Mouse (Mus musculus) 416B (cell line): ENCODE measurements around the gene Gm20388.
"Not testable (repeated sequence)": the region's sequence is repeated elsewhere in the genome, so short reads cannot be mapped to it uniquely, and the experiment has no call there.

Source experiments
- DNase-seq: peaks from one replicate; pipeline ENCODE4 v3.0.0; 2011; ENCODE audit warnings: low read depth

The Gm20388 gene

DNA sequence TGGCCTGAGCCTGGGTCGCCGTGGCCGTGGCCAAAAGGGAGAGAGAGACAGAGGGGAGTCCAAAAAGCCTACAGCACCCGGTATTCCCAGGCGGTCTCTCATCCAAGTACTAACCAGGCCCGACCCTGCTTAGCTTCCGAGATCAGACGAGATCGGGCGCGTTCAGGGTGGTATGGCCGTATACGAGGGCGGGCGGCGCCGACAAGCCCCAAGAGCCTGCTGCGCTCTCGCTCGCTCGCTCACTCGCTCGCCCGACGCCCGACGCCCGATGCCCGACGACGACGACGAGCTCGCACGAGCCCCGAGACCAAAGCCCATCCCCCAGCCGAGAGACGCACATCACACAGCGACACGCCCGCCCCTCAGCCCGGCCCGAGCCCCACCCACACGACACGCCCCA is 3653.6 kb downstream of the Gm20388 start:
- not testable (repeated sequence) for DNase-seq

DNA sequence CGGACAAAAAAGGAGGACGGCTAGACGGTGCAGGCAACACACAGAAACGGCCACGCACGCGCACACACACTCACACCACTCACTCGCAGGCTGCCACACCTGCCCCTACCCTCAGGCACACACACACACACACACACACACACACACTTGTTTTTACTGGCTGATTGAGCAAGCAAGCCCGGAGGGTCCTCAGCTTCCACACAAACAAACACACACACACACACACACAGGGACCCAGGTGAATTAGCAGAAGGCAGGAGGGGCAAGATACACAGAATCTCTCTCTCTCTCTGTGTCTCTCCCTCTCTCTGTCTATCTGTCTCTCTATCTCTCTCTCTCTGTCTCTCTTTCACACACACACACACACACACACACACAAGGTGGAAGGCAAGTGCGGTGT is 3664.7 kb downstream of the Gm20388 start:
- not testable (repeated sequence) for DNase-seq

- DNase-seq: not testable (repeated sequence)
Measured at GRCm38 (mm10) chr8:123600666-123601172, 3690.1 kb downstream of the Gm20388 start.

- not testable (repeated sequence) for DNase-seq
Measured at GRCm38 (mm10) chr8:123601457-123601856, 3690.8 kb downstream of the Gm20388 start.

DNA sequence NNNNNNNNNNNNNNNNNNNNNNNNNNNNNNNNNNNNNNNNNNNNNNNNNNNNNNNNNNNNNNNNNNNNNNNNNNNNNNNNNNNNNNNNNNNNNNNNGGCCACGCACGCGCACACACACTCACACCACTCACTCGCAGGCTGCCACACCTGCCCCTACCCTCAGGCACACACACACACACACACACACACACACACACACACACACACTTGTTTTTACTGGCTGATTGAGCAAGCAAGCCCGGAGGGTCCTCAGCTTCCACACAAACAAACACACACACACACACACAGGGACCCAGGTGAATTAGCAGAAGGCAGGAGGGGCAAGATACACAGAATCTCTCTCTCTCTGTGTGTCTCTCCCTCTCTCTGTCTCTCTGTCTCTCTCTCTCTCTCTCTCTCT is 3702.0 kb downstream of the Gm20388 start:
- not testable (repeated sequence) for DNase-seq

- DNase-seq: not testable (repeated sequence)
Measured at GRCm38 (mm10) chr8:123623523-123623922, 3712.9 kb downstream of the Gm20388 start.

GRCm38 (mm10) chr8:123624274-123624673 is 3713.6 kb downstream of the Gm20388 start:
- no peak for DNase-seq

DNA sequence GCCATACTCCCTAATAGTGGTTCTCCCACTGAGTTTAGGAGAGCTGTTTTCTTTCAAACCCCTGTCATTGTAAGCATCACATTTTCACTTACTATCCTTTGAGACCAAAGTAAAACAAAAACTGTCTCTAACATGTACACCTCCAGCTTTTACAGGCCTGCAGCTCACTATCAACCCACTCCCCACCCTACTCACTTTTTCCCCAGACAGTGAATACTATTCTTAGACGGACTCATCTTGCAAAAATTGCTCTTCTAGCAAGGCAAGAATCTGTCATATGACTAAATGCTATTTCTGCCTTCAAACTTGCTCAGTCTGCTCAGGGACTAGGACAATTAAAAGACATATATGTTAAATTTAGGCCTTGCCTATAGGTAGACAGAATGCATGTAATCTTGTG is 3714.1 kb downstream of the Gm20388 start:
- no peak for DNase-seq

DNA sequence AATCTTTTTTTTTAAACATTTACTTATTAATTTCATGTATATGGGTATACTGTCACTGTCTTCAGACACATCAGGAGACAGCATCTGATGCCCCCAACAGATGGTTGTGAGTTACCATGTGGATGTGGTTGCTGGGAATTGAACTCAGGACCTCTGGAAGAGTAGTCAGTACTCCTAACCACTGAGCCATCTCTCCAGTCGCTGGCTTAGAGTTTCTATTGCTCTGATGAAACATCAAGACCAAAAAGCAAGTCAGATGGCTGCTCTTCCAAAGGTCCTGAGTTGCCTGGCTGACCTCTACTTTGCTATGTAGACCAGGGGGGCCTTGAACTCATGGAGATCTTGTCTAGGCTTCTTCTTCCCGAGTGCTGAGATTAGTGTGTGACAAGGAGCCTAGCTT is 3715.1 kb downstream of the Gm20388 start:
- DNase-seq: peak; percentile 41

DNA sequence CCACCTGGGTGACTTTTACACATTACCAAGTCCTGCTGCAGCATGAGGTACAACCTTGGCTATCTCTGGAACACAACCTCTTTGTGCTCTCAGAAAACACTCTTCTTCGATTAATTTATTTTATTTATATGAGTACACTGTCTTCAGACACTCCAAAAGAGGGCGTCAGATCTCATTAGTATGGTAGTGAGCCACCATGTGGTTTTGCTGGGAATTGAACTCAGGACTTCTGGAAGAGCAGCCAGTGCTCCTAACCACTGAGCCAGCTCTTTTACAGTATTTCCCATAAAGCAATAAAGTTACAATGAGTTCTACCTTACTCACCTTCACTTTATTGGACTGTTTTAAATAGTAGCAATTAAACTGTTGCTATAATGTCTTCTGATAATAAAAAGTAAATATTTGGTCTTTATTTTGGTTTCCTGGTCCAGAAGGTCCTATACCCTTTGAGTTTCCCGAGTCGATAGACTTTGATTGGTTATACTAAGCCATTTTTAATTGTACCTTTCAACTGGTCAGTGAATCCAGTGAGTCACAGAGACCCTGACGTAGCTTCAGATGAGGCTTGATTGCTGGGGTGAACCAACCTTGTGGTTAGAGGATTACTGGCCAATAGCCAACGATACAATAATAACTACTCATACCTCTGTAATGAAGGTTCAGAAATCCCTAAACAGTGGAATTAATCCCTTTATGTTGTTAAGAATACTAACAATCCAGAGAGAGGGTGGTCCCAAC is 3716.9 kb downstream of the Gm20388 start:
- DNase-seq: peak; percentile 66

DNA sequence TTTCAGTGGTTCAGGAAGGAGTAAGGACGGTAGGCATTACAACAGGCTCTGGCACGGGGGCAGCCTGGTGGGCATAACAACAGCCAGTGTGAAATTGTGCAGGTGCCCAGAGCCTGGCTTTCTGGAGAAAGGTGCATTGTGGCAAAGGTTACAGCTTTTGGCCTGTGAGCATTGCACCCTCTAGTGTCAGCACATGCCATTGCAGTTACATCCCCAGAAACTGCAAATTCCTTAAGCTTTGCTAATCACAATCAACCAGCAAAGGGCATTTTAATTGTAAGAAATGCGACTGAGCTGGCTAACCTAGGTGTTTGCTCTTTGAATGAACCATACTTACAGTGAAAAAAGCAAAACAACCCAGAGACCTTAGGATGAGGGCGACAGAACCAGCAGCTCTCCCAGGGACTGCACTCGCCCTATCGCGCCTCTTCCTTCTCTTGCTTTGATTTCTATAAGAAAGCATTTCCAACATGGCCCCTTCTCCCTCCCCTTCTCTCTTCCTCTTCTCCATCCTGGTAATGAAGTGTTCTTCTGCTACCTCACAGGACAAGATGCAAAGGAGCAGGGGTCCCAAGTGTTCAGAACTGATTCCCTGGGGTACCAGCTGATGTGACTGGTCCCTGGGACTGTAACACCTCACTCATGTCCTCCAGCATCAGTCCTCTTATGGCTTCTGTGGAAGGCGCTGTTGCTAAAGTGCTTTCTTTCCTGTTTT is 3717.8 kb downstream of the Gm20388 start:
- DNase-seq: peak; percentile 82

- peak; percentile 81 for DNase-seq
Measured at GRCm38 (mm10) chr8:123628968-123629755, 3718.5 kb downstream of the Gm20388 start.

DNA sequence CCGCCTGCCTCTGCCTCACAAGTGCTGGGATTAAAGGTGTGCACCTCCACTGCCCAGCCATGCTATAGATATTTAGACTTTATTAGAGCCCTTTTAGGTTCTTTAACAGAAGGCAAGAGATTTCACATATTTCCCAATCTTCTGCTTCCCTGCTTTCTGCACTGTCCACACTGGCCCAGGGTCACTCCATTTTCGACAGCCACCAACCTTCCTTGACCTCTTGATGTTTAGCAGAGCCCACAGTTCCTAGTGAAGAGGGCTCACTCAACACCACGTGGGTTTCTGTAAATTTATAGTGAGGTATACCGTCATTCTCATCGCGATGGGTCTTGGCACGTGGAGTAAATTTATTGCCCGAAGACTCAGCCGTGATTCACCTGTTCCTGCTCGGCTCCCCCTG is 3719.4 kb downstream of the Gm20388 start:
- no peak for DNase-seq

- no peak for DNase-seq
Measured at GRCm38 (mm10) chr8:123630841-123631251, 3720.2 kb downstream of the Gm20388 start.

- not testable (repeated sequence) for DNase-seq
Measured at GRCm38 (mm10) chr8:123631746-123632145, 3721.1 kb downstream of the Gm20388 start.

- no peak for DNase-seq
Measured at GRCm38 (mm10) chr8:123632257-123632656, 3721.6 kb downstream of the Gm20388 start.

GRCm38 (mm10) chr8:123633801-123634200 is 3723.2 kb downstream of the Gm20388 start:
- DNase-seq: no peak

- peak; percentile 82 for DNase-seq
Measured at GRCm38 (mm10) chr8:123634395-123635131, 3723.9 kb downstream of the Gm20388 start.

DNA sequence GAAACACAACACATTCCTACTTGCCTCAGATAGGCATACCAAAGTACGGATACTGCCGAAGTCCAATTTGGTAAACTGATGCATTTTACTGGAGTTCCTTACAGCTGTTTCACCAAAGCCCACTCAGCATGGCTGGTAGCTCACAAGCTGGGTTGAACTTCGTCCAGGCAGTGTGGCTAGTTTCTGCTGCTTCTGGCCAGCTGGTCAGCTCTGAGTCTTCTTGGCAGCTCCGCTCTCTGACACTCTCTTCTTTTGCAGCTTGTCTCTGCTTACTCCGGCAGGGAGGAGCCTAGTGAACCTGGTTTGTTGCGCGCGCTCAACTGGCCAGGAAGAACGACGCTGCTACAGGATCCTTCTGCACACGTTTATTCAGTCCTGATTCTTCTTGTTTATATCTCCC is 3725.0 kb downstream of the Gm20388 start:
- DNase-seq: no peak

DNA sequence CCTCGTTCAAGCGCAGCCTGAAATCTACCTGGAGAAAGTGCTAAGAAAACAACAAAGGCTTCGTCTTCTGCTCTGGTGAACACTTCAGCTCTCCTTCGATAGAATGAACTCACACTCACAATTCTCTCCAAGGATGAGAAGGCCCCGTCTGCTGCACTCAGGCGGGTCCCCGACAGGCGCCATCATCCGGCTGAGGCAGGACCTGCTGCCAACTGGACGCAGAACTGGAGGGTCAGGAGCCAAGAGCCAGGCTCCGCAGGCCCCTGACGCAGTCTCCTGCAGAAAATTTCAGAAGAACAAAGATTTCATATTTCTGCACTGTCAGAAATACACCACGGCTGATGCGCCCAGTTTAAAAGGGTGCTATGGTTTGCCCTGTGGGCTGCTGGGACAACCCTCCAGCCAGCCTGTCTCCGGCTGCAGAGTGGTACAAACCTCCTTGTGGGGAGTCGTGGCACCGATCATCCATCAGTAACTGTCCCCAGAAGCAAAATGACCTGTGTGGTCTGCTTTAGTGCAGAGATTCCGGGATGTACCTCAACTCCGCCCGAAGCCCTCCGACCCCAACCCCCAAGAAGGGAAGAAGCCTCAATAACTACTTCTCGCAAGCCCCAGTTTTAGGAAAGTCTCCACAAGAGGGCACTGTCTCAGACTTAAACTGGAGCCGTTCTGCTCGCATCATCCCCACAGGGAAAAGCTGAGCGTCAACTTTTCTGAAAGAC is 3732.8 kb downstream of the Gm20388 start:
- DNase-seq: peak; percentile 77

DNA sequence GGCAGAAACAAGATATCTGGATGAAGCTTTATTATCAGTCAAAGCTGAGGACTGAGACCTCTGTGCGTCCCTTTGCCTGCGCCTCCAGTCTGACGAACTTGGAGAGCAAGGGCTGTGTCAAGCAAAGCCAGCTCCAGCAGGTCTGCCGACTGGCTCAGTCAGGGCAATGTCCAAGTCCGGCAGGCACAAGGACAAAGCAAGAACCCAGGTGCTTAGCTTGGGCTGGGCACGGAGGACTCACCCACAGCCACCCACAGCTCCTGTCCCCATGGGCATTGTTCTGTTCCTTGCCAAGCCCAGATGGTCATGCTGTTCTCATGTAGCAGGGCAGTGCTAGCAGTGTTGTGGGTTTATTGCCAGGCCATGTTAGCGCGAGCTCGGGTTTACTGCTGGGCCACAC is 3734.6 kb downstream of the Gm20388 start:
- no peak for DNase-seq
